Mouse (Mus musculus) left cerebral cortex, postnatal 14 days (tissue): ENCODE measurements around the gene Ift20. TPM values are rescaled to one million over a fixed set of nuclear protein-coding genes. Genes with fewer than 3 reads are reported as not detected.

Experiments
- DNase-seq, 2 experiments: peaks; one replicate each; pipeline ENCODE4 v3.0.0; 2021 to 2022; ENCODE audit warnings: low spot score in 2 of 2, mixed read lengths in 1 of 2
- intact Hi-C: fragments of 180-260 bp; cut with DNase I; formaldehyde crosslinking; loops from one replicate; pipeline ENCODE4 v1.15.1; 2025
- long read RNA-seq, 2 experiments: library from polyadenylated mRNA; stranded (forward); transcript quantifications; one replicate each; pipeline ENCODE4 v2.0.0; 2021
- total RNA-seq, 2 experiments: library from RNA; stranded (reverse); gene quantifications; 2 replicates each; pipeline ENCODE4 v1.2.3; 2021

Gene Ift20
- 10 to 100 TPM; 83.0 to 87.6 TPM for total RNA-seq
- long read RNA-seq, experiment 1, transcript Ift20-203 (6 exons, 1,141 nt), result major isoform, 99 of 126 reads
- long read RNA-seq, experiment 1, transcript Ift20-204 (5 exons, 1,167 nt), result minor isoform, 8 of 126 reads
- long read RNA-seq, experiment 1, partial matches to known transcripts, result 2 of 126 reads
- long read RNA-seq, experiment 1, other reads (novel, unspliced or antisense), result 12 of 126 reads
- long read RNA-seq, experiment 2, transcript Ift20-203 (6 exons, 1,141 nt), result major isoform, 90 of 110 reads
- long read RNA-seq, experiment 2, transcript Ift20-204 (5 exons, 1,167 nt), result minor isoform, 14 of 110 reads
- long read RNA-seq, experiment 2, partial matches to known transcripts, result 2 of 110 reads
- long read RNA-seq, experiment 2, other reads (novel, unspliced or antisense), result 3 of 110 reads

GRCm38 (mm10) chr11:78536080-78536689 lies at the start of gene Ift20, which contains the start of gene Tnfaip1:
TSS of gene Ift20 (plus strand) at chr11:78536361.
TSS of gene Tnfaip1 (minus strand) at chr11:78536332.
- peak; percentile 98 to 99 for DNase-seq
- intact Hi-C loops, result no loop called here

GRCm38 (mm10) chr11:78488168-78488567 lies 48.0 kb upstream of the Ift20 start:
- peak; percentile 82 to 84 for DNase-seq
- intact Hi-C loops, result no loop called here

GRCm38 (mm10) chr11:78490781-78491241 lies 45.4 kb upstream of the Ift20 start:
- intact Hi-C loops, result no loop called here

GRCm38 (mm10) chr11:78495904-78496303 lies 40.3 kb upstream of the Ift20 start:
- DNase-seq, result no peak
- intact Hi-C loops, result no loop called here

More at GRCm38 (mm10) chr11:78490781-78491241, 45.4 kb upstream of the Ift20 start:
- peak; percentile 55 to 63 for DNase-seq

GRCm38 (mm10) chr11:78497071-78497541 lies 39.1 kb upstream of the Ift20 start:
- peak in 1 of 2 experiments; percentile 34 for DNase-seq
- intact Hi-C loops, result no loop called here

- DNase-seq, result peak; percentile 96 to 97
- intact Hi-C loops, result no loop called here
Observed at GRCm38 (mm10) chr11:78497544-78498522, 38.3 kb upstream of the Ift20 start, which contains the start of gene Sarm1. TSS of gene Sarm1 (minus strand) at chr11:78497754.

- intact Hi-C loops, result no loop called here
- no peak for DNase-seq
Observed at GRCm38 (mm10) chr11:78499004-78499403, 37.2 kb upstream of the Ift20 start, which contains the start of gene Vtn. TSS of gene Vtn (plus strand) at chr11:78499091.

- DNase-seq, result no peak
- intact Hi-C loops, result no loop called here
Observed at GRCm38 (mm10) chr11:78499543-78499942, 36.6 kb upstream of the Ift20 start.

- DNase-seq, result no peak
- intact Hi-C loops, result no loop called here
Observed at GRCm38 (mm10) chr11:78500623-78501202, 35.4 kb upstream of the Ift20 start.

- DNase-seq, result no peak
- intact Hi-C loops, result no loop called here
Observed at GRCm38 (mm10) chr11:78501529-78501928, 34.6 kb upstream of the Ift20 start.

GRCm38 (mm10) chr11:78502909-78503650 lies 33.1 kb upstream of the Ift20 start, which contains the start of gene Sebox:
TSS of gene Sebox (plus strand) at chr11:78503447.
- intact Hi-C loops, result no loop called here
- DNase-seq, result no peak

- no peak for DNase-seq
- intact Hi-C loops, result no loop called here
Observed at GRCm38 (mm10) chr11:78505430-78505829, 30.7 kb upstream of the Ift20 start.

- no peak for DNase-seq
- intact Hi-C loops, result no loop called here
Observed at GRCm38 (mm10) chr11:78509148-78509547, 27.0 kb upstream of the Ift20 start.

GRCm38 (mm10) chr11:78512025-78512957 lies 23.9 kb upstream of the Ift20 start, which contains the start of the genes Tmem199 and Poldip2:
TSS of gene Tmem199 (minus strand) at chr11:78512172.
TSS of gene Poldip2 (plus strand) at chr11:78512193.
- intact Hi-C loops, result no loop called here
- peak; percentile 89 to 90 for DNase-seq

- DNase-seq, result no peak
- intact Hi-C loops, result no loop called here
Observed at GRCm38 (mm10) chr11:78513106-78513790, 22.9 kb upstream of the Ift20 start.

GRCm38 (mm10) chr11:78515549-78516325 lies 20.4 kb upstream of the Ift20 start:
- intact Hi-C loops, result no loop called here
- DNase-seq, result no peak
